In the genomic region with DNA sequence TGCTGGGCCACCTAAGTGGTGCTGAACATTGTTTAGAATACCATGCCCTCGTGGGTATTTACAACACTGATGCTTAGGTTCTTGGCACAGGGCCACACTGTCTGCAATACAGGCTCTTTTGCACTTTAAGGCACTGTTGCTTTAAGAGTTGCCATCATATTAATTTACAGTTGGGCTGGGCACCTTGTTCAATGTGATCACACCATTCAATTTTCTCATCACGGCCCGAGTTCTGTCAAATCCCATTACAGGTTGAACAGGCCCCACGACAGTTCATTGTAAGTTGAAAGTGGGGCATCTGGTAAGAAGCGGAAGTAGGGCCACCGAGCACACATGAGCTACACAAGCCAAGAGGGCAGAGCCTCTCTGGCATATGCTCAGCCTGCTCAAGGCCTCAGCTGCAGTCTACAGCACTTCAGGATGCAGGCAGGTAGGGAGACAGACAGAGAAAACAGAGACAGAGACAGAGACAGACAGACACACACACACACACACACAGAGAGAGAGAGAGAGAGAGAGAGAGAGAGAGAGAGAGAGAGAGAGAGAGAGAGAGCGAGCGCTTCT, we compare ENCODE assay signal across 19 mouse cellular contexts.
DNase-seq lines count a peak whose midpoint lies in the region; ATAC-seq and TF ChIP-seq lines count a peak whose summit lies in the region.
"Had no signal": no experiment of that assay in that cellular context is flagged by ENCODE, and none has a peak within 500 bp of the region (broad histone marks: within the 10 kb centered on the region; RNA-seq: fewer than 3 reads in every experiment).

No protein-coding gene starts in this region.

- 48% methylated on average over 8 of the region's 8 CpGs for WGBS in forebrain, embryonic 13.5 days
- whole genome bisulfite sequencing in forebrain, embryonic 12.5 days = 72% methylated on average over 8 of the region's 8 CpGs
- 43% methylated on average over 8 of the region's 8 CpGs for WGBS in limb, embryonic 14.5 days
- WGBS in limb, embryonic 10.5 days = 83% methylated on average over 8 of the region's 8 CpGs
- WGBS in neural tube, embryonic 13.5 days = 58% methylated on average over 8 of the region's 8 CpGs
- WGBS in neural tube, embryonic 15.5 days = 55% methylated on average over 8 of the region's 8 CpGs
- WGBS in liver, embryonic 11.5 days = 78% methylated on average over 8 of the region's 8 CpGs

- no peak overlapping the region for H3K9ac ChIP-seq in forebrain, embryonic 13.5 days
- H3K9ac ChIP-seq in forebrain, embryonic 12.5 days = no peak overlapping the region
- no peak overlapping the region for H3K9ac ChIP-seq in limb, embryonic 14.5 days (ENCODE audit: low read depth, low read length, severe bottlenecking)
- H3K9ac ChIP-seq in neural tube, embryonic 13.5 days = no peak overlapping the region
- no peak overlapping the region for H3K9ac ChIP-seq in neural tube, embryonic 15.5 days (replicated peaks)
- H3K9ac ChIP-seq in liver, embryonic 11.5 days (ENCODE audit: low read depth, low read length) = no peak overlapping the region
- H3K9ac ChIP-seq: hindbrain, embryonic 13.5 days; intestine, embryonic 15.5 days had no signal

- H3K9me3 ChIP-seq in forebrain, embryonic 13.5 days (replicated peaks) = no peaks in the 10 kb centered on the region
- no peaks in the 10 kb centered on the region for H3K9me3 ChIP-seq in forebrain, embryonic 12.5 days
- H3K9me3 ChIP-seq in limb, embryonic 14.5 days (ENCODE audit: control insufficient read depth, low read length) = no peaks in the 10 kb centered on the region
- no peaks in the 10 kb centered on the region for H3K9me3 ChIP-seq in limb, embryonic 10.5 days (replicated peaks)
- no peaks in the 10 kb centered on the region for H3K9me3 ChIP-seq in neural tube, embryonic 13.5 days
- H3K9me3 ChIP-seq in neural tube, embryonic 15.5 days (replicated peaks) = no peaks in the 10 kb centered on the region
- no peaks in the 10 kb centered on the region for H3K9me3 ChIP-seq in liver, embryonic 11.5 days (ENCODE audit: control insufficient read depth, low read length)
- H3K9me3 ChIP-seq: heart, embryonic 10.5 days; hindbrain, embryonic 13.5 days; intestine, embryonic 15.5 days had no signal

- H3K36me3 ChIP-seq in forebrain, embryonic 13.5 days (ENCODE audit: poor library complexity, severe bottlenecking) = no peaks in the 10 kb centered on the region
- H3K36me3 ChIP-seq in forebrain, embryonic 12.5 days (replicated peaks) = no peaks in the 10 kb centered on the region
- H3K36me3 ChIP-seq in limb, embryonic 14.5 days (ENCODE audit: control insufficient read depth, insufficient read depth, low read length) = no peaks in the 10 kb centered on the region
- no peaks in the 10 kb centered on the region for H3K36me3 ChIP-seq in limb, embryonic 10.5 days
- H3K36me3 ChIP-seq in neural tube, embryonic 13.5 days = no peaks in the 10 kb centered on the region
- no peaks in the 10 kb centered on the region for H3K36me3 ChIP-seq in neural tube, embryonic 15.5 days
- H3K36me3 ChIP-seq in liver, embryonic 11.5 days (ENCODE audit: control insufficient read depth, insufficient read depth, low read length) = no peaks in the 10 kb centered on the region
- H3K36me3 ChIP-seq: heart, embryonic 10.5 days; hindbrain, embryonic 13.5 days; intestine, embryonic 15.5 days had no signal

- ATAC-seq in forebrain, embryonic 13.5 days = peak; percentile 48; the same call in 1 of the 2 replicates
- ATAC-seq in forebrain, embryonic 12.5 days (ENCODE audit: low FRiP score) = no peak; the same call in 1 of the 2 replicates
- no peak for ATAC-seq in limb, embryonic 14.5 days (ENCODE audit: low FRiP score, low read depth)
- ATAC-seq in neural tube, embryonic 13.5 days (ENCODE audit: low read depth) = no peak
- no peak for ATAC-seq in neural tube, embryonic 15.5 days (ENCODE audit: low FRiP score)
- no peak for ATAC-seq in liver, embryonic 11.5 days (replicated peaks; ENCODE audit: low FRiP score)
- ATAC-seq: intestine, embryonic 15.5 days had no signal

- no peak for TF ChIP-seq POLR2A in limb, embryonic 14.5 days (IDR thresholded peaks at IDR 0.05; ENCODE audit: borderline replicate concordance, extremely low read depth, insufficient read depth, insufficient read length)

- H3K27me3 ChIP-seq in forebrain, embryonic 13.5 days = no peaks in the 10 kb centered on the region
- no peaks in the 10 kb centered on the region for H3K27me3 ChIP-seq in forebrain, embryonic 12.5 days
- no peaks in the 10 kb centered on the region for H3K27me3 ChIP-seq in limb, embryonic 14.5 days (ENCODE audit: control insufficient read depth, insufficient read depth, low read length)
- H3K27me3 ChIP-seq in limb, embryonic 10.5 days (ENCODE audit: low read depth, poor library complexity, severe bottlenecking) = no peaks in the 10 kb centered on the region
- no peaks in the 10 kb centered on the region for H3K27me3 ChIP-seq in neural tube, embryonic 13.5 days
- no peaks in the 10 kb centered on the region for H3K27me3 ChIP-seq in neural tube, embryonic 15.5 days (replicated peaks)
- H3K27me3 ChIP-seq in liver, embryonic 11.5 days (replicated peaks; ENCODE audit: control insufficient read depth, insufficient read depth, low read length) = no peaks in the 10 kb centered on the region
- H3K27me3 ChIP-seq: hindbrain, embryonic 13.5 days; intestine, embryonic 15.5 days had no signal

- no peak overlapping the region for H3K27ac ChIP-seq in forebrain, embryonic 13.5 days
- H3K27ac ChIP-seq in forebrain, embryonic 12.5 days = no peak overlapping the region
- H3K27ac ChIP-seq in limb, embryonic 14.5 days (replicated peaks; ENCODE audit: low read depth, low read length) = no peak overlapping the region
- no peak overlapping the region for H3K27ac ChIP-seq in limb, embryonic 10.5 days
- 0 out of 2 replicates have a peak overlapping the region, but pooled peaks have one; percentile 13 for H3K27ac ChIP-seq in neural tube, embryonic 13.5 days (replicated peaks)
- no peak overlapping the region for H3K27ac ChIP-seq in neural tube, embryonic 15.5 days (replicated peaks)
- H3K27ac ChIP-seq in liver, embryonic 11.5 days (ENCODE audit: low read depth, low read length) = no peak overlapping the region
- H3K27ac ChIP-seq: heart, embryonic 10.5 days; hindbrain, embryonic 13.5 days; intestine, embryonic 15.5 days had no signal

- H3K4me3 ChIP-seq in forebrain, embryonic 13.5 days = no peak overlapping the region
- no peak overlapping the region for H3K4me3 ChIP-seq in forebrain, embryonic 12.5 days (replicated peaks)
- no peak overlapping the region for H3K4me3 ChIP-seq in limb, embryonic 14.5 days (replicated peaks; ENCODE audit: low read length)
- no peak overlapping the region for H3K4me3 ChIP-seq in limb, embryonic 10.5 days
- no peak overlapping the region for H3K4me3 ChIP-seq in neural tube, embryonic 13.5 days
- H3K4me3 ChIP-seq in neural tube, embryonic 15.5 days (replicated peaks) = no peak overlapping the region
- no peak overlapping the region for H3K4me3 ChIP-seq in liver, embryonic 11.5 days (ENCODE audit: low read depth, low read length)
- H3K4me3 ChIP-seq: heart, embryonic 10.5 days; hindbrain, embryonic 13.5 days; intestine, embryonic 15.5 days had no signal

- DNase-seq in limb, embryonic 14.5 days (ENCODE audit: low spot score) = peak; percentile 14
- no peak for DNase-seq in limb, embryonic 10.5 days (ENCODE audit: low spot score)
- DNase-seq in retina, postnatal 1 day = peak; percentile 69
- DNase-seq in liver, embryonic 11.5 days (ENCODE audit: low spot score) = no peak
- DNase-seq: adrenal gland, adult 2 months; adrenal gland, postnatal 25 days; cerebellum, adult 11 months; cerebellum, adult 9-10 months; gastrocnemius, postnatal 10 days; heart, adult 18-20 months; heart, postnatal 10 days; heart, postnatal 4 days had no signal

- H3K4me1 ChIP-seq in forebrain, embryonic 13.5 days = peaks cover 27% of the 10 kb centered on the region; the same call in 1 of the 2 replicates
- peaks cover 8% of the 10 kb centered on the region; the same call in 1 of the 2 replicates for H3K4me1 ChIP-seq in forebrain, embryonic 12.5 days
- no peaks in the 10 kb centered on the region for H3K4me1 ChIP-seq in limb, embryonic 14.5 days (ENCODE audit: control insufficient read depth, insufficient read depth, low read length)
- peaks cover 10% of the 10 kb centered on the region for H3K4me1 ChIP-seq in limb, embryonic 10.5 days
- peaks cover 5% of the 10 kb centered on the region; the same call in 1 of the 2 replicates for H3K4me1 ChIP-seq in neural tube, embryonic 13.5 days (replicated peaks)
- H3K4me1 ChIP-seq in neural tube, embryonic 15.5 days = no peaks in the 10 kb centered on the region
- no peaks in the 10 kb centered on the region for H3K4me1 ChIP-seq in liver, embryonic 11.5 days (replicated peaks; ENCODE audit: control insufficient read depth, insufficient read depth, low read length)
- H3K4me1 ChIP-seq: heart, embryonic 10.5 days; intestine, embryonic 15.5 days had no signal

- no peak overlapping the region for H3K4me2 ChIP-seq in forebrain, embryonic 13.5 days
- no peak overlapping the region for H3K4me2 ChIP-seq in forebrain, embryonic 12.5 days
- no peak overlapping the region for H3K4me2 ChIP-seq in limb, embryonic 14.5 days (replicated peaks; ENCODE audit: low read depth, low read length, severe bottlenecking)
- H3K4me2 ChIP-seq in neural tube, embryonic 13.5 days = no peak overlapping the region
- H3K4me2 ChIP-seq in neural tube, embryonic 15.5 days = no peak overlapping the region
- no peak overlapping the region for H3K4me2 ChIP-seq in liver, embryonic 11.5 days
- H3K4me2 ChIP-seq: hindbrain, embryonic 13.5 days; intestine, embryonic 15.5 days had no signal

Comparison
In these comparisons a context has a peak if more than half of its experiments do, and no peak if none do; other contexts are left out.
1. DNase-seq: peak in limb, embryonic 14.5 days (single experiment) and retina, postnatal 1 day (single experiment); none in limb, embryonic 10.5 days (single experiment) and liver, embryonic 11.5 days (single experiment).